Mouse (Mus musculus): ENCODE measurements around the gene P2ry14.

P2ry14 gene

DNA sequence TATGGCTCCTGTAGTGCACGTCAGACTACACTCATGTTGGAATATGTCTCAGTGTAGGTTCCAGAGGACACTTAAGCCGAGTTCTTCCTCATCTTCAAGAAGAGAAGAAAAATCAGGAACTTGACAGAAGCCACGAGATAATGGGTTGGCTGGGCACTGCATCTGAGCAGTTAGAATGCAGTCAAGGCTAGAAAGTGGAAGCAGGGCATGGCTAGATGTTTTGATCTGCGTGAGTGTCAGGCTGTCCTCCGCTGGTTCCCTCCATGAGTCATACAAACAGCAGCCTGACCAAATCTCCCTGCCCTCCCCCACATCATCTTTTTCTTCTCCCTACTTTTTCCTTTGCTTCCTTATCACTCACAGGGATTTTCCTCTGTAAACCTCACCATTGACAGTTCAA is at the start of gene P2ry14:
Gene P2ry14 (minus strand): TSS at position 195 of the 400 bp plus-strand sequence.
- DNase-seq (ENCODE audit: extremely low read depth, insufficient read length, low spot score), result no peak

DNA sequence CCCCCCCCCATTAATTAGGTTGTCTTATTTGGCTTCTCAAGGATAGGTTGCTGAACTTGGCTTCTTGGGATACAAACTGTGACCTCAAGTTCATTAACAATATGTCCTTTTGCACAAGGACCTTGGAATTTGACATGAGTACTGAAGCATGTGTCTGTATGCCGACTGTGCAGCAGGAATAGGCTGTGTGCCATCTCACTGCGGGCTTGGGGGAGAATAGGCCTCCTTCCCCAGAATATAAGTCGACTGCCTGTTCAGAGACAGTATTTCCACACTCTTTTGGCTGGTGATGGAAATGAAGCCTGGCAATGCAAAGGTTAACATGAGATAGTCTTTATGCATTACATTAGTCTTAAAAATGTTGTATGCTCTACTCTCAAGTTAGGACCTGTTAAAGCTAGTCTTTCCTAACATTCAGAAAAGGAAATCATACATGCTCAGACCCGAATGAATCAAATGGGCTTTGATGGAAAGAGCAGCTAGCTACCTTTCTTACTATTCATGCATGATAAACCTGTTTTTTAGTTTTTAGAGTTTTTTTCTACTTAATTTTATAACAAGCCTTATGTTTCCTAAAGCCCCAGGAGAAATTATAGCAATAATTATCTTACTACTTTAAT is 44.0 kb upstream of the P2ry14 start:
- DNase-seq (ENCODE audit: extremely low read depth, insufficient read length, low spot score), result no peak

DNA sequence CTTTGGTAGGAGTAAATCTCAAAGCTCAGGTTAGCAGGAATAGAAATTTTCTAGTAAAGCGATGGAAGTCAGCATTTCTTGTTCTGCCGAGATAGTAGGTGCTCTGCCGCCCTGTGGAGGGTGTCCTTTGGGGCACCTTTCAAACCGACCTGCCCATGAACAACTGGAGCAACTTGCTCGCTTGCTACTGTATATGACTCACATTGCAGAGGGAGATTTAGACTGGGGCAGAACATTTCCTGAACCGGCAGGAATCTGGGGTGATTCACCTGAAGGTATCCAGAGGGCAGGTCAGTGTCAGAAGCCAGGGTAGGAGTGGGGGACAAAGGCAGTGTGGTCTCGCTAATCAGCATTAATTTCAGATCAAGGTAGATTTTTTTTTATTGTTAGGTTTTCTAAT is 41.5 kb upstream of the P2ry14 start, which contains the start of gene Gpr87:
Gene Gpr87 (minus strand): TSS at position 167 of the 400 bp plus-strand sequence.
- no peak for DNase-seq (ENCODE audit: extremely low read depth, insufficient read length, low spot score)

DNA sequence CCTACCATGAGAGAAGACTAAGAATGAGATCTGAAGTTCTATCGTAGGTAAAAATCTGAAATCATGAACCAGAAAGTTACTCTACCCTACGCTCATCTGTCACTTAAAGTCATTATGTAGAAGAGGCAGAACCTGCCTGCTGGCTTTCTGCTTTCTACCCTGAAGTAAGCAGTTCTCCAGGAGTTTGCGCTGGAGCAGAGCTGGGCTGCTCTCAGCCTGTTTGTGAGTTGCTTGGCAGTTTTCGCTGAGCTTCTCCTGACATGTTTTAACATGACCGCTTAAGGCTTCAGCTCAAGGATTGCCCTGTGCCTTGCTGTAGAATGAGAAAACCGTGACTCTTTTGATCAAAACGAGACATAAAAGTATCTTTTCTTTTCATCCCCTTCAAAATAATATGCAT is 40.7 kb upstream of the P2ry14 start:
- no peak for DNase-seq (ENCODE audit: extremely low read depth, insufficient read length, low spot score)

DNA sequence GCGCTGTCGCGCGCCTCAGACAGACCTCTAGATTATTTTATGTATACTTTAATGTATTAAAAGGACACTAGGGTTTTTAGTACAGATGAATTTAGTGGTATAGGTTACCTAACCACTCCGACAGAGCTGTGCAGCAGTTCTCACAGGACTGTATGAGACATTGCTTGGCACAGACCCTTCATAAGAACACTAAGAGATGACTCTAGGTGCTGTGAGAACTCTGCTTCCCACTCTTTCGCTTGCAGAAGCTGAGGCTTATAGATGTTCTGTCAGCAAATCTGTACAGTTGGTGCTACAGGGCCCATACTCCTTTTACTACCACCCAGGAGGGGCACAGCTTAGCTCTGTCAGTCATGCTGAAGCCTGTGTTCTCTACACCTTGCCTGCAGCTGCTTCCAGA is 38.3 kb upstream of the P2ry14 start:
- no peak for DNase-seq (ENCODE audit: extremely low read depth, insufficient read length, low spot score)

DNA sequence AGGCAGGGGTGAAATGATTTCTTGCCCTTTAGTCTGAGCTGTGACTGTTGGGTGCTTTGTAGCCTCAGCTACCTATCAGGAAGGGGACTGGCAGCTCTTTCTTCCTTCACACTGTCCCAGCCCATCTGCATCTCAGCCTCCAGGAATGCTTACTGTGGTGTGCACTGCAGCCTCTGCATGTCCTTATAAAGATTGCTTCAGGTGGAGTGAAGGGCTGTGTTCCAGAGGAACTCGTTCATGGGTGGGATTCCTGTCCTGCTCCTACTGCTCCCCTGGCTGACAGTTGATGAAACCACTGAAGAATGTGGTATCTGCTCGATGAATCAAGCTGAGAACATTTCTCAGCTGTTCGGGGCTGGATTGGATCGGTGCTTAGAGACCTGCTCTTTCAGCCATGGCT is 33.9 kb upstream of the P2ry14 start:
- DNase-seq (ENCODE audit: extremely low read depth, insufficient read length, low spot score), result no peak

DNA sequence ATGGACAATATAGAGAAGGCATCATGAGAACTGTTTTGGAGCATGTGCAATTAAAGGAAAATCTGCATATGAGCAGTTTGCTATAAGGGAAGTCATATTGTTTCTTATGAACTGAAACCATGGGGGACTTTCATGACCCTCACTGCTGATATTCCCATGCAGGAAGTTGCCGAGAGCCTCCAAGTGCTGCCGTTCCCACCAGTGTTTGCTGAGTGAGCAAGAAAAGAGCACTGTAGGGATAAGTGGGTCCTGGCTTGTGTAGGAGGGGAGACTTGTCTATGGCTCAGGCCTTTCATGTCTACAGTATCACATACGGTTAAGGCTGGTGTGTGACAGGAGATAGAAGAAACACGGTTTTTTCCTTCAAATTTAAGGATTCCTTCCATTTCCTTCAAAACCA is 32.2 kb upstream of the P2ry14 start:
- DNase-seq (ENCODE audit: extremely low read depth, insufficient read length, low spot score), result no peak

DNA sequence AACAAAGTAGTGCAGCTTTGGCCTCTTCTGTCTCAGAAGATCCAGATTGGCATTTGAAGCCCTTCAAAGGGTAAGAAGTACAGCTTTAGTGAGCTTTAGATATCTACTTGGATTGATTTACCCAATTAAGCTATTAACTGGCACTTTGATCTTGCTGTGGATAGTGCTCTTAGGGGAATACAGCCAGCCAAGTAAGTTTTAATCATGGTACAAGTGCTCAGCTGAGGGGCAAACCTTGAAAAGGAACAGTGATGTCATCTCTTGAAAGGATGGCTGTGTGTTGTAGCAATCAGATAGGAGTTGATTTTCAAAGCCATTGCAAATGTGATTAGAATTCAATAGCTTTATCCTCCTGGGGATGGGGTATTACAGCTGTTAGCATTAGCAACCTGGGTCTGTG is 28.7 kb upstream of the P2ry14 start:
- DNase-seq (ENCODE audit: extremely low read depth, insufficient read length, low spot score), result no peak

DNA sequence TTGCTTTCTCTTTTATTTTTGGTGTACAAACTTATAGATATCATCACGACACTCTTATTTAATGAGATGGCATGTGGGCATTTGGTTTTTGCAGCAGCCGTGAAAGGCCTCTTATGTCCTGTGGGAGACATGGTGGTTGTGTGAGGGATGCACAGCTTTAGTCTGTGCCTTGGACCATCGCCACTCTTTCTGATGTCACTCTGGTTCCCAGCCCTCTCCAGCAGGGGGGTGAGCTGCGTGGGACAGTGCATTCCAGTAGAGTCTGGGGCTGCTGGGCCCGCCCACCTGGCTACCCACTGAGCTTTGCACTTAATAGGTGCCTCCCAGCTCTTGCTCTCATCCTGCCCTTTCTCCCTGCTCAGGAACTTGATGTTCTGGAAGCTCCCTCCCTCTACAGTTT is 27.7 kb upstream of the P2ry14 start:
- DNase-seq (ENCODE audit: extremely low read depth, insufficient read length, low spot score), result peak; percentile 14

DNA sequence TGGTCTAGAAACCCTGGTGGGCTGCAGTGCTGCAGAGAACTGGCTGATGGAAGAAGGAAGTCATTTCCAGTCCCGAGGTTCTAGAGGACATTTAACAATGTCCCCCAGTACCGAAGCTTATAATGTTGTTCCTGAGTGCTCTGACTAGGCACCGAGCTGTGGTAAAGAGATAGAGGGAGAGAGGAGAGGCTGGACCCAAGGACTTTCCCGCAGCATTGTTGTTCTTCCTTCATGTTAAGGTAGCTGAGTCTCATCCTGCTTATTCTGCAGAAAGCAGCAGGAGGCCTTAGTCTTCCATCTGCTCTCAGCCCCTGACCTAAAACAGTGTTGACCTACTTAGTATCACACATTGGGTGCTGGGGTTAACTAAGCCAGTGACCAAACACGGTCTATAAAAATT is 23.5 kb upstream of the P2ry14 start:
- no peak for DNase-seq (ENCODE audit: extremely low read depth, insufficient read length, low spot score)

DNA sequence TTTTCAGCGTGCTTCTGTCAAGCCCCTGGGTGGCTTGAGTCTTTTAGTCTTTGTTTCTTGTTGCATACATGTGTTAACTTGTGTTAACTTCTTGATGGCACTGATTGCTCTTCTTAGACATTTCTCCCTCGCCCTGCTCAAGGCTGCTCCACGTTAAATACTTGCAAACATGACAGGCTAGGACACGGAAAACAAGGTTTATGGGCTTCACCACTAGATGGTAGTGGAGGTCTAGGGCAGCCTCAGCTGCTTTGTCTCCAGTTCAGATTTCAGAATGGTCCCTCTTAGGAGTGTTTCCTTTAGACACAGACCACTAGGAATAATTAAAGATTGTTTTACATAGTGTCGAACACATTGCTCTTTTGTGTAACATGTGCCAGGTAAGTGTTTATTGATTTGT is 21.8 kb upstream of the P2ry14 start:
- no peak for DNase-seq (ENCODE audit: extremely low read depth, insufficient read length, low spot score)

DNA sequence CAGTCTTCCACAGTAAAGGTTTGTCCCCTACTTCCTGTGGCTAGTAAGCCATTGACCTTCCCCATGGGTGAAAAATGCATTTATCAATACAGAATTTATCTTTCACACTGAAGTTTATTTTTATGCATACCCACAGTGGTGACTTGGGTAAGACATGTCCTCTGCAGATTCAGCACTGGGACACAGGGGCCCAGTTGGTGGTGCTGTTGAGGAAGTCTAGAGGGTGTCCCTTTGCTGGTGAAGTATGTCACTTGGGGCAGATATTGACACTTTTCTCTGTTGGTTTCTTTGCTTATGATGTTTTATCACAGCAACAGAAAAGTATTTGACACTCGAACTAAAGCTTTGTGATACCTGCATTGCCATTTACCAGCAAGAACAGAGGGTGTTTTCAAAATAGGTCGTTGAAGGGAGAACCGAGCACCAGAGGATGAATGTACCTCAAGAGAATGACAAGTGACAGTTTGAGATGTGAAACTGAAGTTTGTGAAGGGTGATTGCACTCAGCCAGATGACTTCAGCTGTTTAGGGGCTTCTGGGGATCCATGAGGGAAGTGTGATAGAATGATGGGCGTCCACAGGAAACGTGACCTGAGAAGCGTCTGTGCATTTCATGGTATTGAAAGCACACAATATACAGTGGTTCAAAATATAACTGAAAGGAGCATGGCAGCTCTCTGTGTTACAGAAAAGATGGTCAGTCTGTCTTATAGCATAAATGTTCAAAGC is 21.2 kb upstream of the P2ry14 start:
- DNase-seq (ENCODE audit: extremely low read depth, insufficient read length, low spot score), result no peak

DNA sequence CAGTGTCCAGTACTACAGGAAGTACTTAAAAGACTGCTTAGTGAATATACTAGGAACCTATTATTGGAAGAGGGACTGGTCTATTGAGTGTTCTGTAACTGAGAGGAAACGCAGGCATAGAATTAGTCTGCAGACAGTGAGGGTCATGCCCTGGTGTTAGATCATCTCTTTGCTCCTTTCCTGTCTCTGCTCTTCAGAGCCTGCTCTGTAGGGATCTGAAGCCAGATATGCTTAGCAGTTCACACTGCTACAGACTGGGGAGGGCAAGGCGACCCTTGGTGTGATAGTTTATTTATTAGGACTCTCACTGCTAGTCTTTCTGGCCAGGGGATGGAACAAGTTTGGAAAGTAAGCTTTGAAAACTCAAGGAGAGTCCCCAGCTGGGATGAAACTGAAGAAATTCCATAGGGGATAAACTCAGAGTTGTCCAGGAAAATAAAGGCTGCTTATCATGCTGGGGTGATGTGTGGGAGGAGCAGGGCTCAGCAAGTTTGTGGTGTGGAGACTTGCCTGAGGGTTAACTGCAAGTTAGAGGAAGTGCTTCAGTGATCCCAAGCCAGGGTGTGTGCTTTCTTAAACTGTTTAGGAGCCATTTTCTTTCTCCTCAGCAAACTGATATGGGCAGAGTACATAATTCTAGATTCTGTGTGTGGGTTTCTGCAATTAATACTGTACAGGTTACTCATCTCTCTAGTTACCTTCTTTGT is 16.7 kb upstream of the P2ry14 start:
- DNase-seq (ENCODE audit: extremely low read depth, insufficient read length, low spot score), result no peak

DNA sequence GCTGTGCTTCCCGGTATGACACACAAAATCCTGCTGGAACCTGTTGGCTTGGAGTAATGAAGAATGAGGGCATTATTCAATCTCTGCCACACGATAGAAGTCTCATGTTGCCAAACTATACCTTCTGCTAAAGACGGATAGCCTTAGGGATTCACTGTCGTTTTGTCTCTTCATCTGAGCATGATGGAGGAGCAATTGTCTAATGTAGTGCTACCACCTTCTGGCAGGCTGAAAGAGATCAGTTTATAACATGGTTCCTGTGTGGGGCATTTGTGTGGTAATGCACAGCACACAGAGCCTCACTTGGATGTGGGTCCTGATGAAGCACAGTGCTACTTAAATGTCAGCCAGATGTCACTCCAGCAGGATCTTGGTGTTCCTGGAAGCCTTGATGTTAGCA is 15.8 kb upstream of the P2ry14 start:
- no peak for DNase-seq (ENCODE audit: extremely low read depth, insufficient read length, low spot score)

DNA sequence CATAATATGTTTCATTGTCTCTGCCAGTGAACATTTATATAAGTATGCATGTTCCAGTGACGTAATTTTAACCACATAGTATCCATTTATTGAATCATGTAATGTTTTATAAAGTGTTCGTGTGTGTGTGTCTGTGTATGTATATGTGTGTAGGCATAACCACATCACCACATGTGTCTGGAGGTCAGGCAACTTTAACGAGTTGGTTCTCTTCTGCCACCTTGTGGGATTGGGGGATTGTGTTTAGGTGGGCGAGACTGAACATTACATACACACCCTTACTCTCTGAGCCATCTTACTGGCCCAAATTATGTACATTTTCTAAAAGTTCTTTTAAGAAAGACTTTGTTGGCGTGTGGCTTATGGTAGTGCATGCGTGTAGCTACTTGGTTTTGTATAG is 15.1 kb upstream of the P2ry14 start:
- no peak for DNase-seq (ENCODE audit: extremely low read depth, insufficient read length, low spot score)

DNA sequence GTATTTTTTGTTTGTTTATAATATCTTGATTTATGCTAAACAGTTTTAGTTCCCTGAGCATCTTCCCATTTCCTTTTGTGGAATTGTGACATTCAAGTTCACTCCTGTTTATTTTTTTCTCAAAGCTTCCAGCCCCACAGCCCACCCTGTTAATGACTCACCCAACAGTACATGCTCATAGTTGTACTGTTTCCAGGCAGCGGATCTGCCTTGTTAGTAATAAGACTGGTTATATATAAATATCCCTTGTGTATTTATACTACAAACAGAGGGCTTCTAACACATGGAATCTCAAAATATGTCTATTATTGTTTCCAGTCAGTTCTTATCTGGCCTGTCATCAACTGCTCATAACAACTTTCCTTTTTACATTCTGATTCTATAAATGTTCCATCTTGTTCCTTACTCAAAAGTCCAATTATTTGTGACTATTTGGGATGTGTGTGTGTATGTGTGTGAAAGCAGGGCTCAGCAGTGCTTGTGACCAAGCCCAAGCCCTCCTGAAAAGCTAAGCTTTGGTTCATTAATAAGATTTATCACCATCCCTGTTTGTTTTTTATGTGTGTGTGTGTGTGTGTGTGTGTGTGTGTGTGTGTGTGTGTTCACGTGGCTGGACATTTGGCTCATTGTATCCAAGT is 14.1 kb upstream of the P2ry14 start:
- no peak for DNase-seq (ENCODE audit: extremely low read depth, insufficient read length, low spot score)

DNA sequence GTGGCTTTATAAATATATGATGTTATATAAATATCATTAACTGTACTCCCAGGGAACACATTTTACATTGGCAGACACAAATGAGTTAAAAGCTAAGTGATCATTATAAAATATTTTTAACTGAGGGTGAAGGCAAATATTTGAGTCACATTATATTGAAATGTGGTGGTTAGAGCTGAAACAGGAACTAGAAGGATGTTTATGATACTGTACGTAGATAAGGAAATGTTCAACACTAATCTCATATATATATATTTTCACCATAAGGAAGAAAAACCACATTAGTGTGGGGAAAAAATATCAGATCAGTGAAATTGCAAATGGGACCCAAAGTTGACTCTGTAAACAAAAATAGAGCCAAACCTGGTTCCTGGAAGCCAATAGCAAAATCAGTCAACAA is 7.0 kb upstream of the P2ry14 start:
- no peak for DNase-seq (ENCODE audit: extremely low read depth, insufficient read length, low spot score)

DNA sequence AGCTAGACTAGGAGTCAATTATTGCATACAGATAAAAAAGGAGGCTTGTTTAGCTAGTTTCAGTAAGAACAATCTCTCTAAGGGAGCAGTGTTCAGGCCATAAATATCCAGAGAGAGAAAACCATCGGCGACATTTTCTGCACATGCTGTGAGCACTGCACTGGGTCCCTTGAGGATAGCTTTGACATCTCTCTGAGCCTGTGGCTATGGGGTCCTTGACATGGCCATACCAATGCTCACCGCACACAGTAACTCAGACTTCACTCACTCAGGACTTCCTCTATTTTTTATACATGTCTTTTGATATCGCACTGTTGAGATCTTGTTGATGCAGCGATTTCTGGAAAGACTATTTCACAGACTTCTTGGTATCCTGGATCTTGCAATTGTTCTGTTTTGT is 3.6 kb upstream of the P2ry14 start:
- DNase-seq (ENCODE audit: extremely low read depth, insufficient read length, low spot score), result no peak

DNA sequence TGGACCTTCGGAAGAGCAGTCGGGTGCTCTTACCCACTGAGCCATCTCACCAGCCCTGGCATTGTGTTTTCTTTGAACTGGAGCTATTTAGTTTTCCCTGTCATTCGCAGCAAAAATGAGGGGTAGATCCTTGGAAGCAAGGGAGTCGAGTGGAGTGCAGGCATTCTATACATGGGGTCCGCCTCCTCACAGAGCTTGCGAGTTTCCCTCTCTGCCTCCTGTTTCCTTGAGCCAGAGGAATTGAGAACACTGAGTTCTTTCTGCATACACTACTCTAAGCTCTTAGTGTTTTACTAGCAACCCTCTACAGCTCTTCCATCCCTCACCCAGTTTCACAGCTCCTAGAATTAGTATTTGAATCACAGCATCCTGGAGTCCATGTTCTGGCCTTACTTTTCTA is 2.0 kb upstream of the P2ry14 start:
- DNase-seq (ENCODE audit: extremely low read depth, insufficient read length, low spot score), result no peak

DNA sequence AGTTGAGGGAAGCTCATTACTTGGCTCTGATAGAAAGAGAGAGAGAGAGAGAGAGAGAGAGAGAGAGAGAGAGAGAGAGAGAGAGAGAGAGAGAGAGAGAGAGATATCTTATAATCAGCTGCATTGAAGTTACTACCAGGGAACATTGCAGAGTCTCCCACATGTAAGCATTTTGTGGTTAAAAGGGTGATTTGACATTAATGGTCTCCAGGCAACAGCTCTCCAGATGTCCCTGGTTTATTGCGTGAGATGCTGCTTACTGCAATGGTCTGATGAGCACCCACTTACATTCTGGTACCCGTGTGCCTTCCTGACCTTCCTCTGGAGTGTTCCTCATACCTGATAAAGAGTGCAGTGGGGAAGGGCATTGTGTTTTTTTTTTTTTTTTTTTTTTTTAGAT is 1.5 kb upstream of the P2ry14 start:
- no peak for DNase-seq (ENCODE audit: extremely low read depth, insufficient read length, low spot score)

DNA sequence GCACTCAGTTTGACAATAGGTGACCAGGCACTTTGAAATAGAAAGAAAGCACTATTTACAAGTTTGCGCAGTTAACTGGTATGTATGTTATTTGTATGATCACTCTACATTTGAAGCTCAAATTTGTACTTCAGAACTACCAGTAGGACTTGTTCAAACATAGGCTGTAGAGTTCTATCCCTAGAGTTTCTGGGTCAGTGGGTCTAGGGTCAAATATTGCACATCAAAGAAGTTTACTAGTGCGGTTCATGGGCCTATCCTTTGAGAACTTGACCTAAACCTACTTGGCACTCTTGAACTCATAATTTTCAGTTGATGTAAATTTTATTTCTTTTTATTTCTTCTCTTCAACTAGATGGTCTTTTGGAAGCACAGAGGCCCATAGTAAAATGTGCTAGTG is 2.8 kb downstream of the P2ry14 start:
- no peak for DNase-seq (ENCODE audit: extremely low read depth, insufficient read length, low spot score)

DNA sequence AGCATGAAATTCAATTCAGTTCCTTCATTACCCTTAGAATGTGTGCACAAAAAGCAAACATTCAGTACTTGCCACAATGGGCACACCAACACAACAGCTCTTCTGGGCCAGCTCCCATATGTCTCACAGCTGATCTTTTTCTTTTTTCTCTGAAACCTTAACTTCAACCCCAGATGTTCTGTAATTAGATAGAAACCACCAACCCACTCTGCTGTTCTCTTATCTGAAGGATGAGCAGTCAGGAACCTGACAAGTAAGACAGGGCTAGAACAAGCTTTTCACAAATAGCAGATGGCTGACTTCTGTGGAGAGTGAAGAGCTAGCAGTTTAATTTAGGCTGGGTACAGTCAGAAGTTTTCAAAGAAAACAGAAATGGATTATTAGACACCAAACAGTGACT is 3.8 kb downstream of the P2ry14 start:
- DNase-seq (ENCODE audit: extremely low read depth, insufficient read length, low spot score), result no peak

All from 3134 (cell line).